Comparison of ENCODE assay signal across 8 mouse cellular contexts in genomic region chr4:155812665-155813181, GRCm38 (mm10). TPM values are rescaled to one million over a fixed set of nuclear protein-coding genes. Genes with fewer than 3 reads are reported as not detected.
DNase-seq lines count a peak whose midpoint lies in the region; ATAC-seq and TF ChIP-seq lines count a peak whose summit lies in the region.

No protein-coding gene starts in this region.

- peak overlapping the region; percentile 93 for H3K27ac ChIP-seq in embryonic facial prominence, embryonic 14.5 days (replicated peaks; ENCODE audit: low read depth, low read length)
- H3K27ac ChIP-seq in hindbrain, postnatal 0 days = peak overlapping the region; percentile 94
- peak overlapping the region; percentile 81 for H3K27ac ChIP-seq in lung, embryonic 16.5 days (ENCODE audit: low read length)

- H3K36me3 ChIP-seq in embryonic facial prominence, embryonic 14.5 days (ENCODE audit: control insufficient read depth, insufficient read depth, low read length) = peaks cover 77% of the 10 kb centered on the region
- peaks cover 57% of the 10 kb centered on the region for H3K36me3 ChIP-seq in hindbrain, postnatal 0 days (ENCODE audit: insufficient read depth, low read length)
- peaks cover 52% of the 10 kb centered on the region for H3K36me3 ChIP-seq in lung, embryonic 16.5 days (ENCODE audit: control insufficient read depth, insufficient read depth, low read length)
- peaks cover 14% of the 10 kb centered on the region for H3K36me3 ChIP-seq in splenic B cell, adult 2 months (ENCODE audit: control insufficient read depth, insufficient read depth, low read length, poor library complexity, severe bottlenecking)

- H3K4me3 ChIP-seq in embryonic facial prominence, embryonic 14.5 days (ENCODE audit: low read depth, low read length) = peak overlapping the region; percentile 100
- peak overlapping the region; percentile 99 for H3K4me3 ChIP-seq in hindbrain, postnatal 0 days (ENCODE audit: low read length)
- H3K4me3 ChIP-seq in lung, embryonic 16.5 days (ENCODE audit: low read length) = peak overlapping the region; percentile 93

- TF ChIP-seq CTCF in hindbrain, postnatal 0 days (IDR thresholded peaks at IDR 0.05; ENCODE audit: low read depth) = no peak

- H3K4me1 ChIP-seq in embryonic facial prominence, embryonic 14.5 days (ENCODE audit: control insufficient read depth, insufficient read depth, low read length) = peaks cover 14% of the 10 kb centered on the region
- H3K4me1 ChIP-seq in hindbrain, postnatal 0 days (ENCODE audit: insufficient read depth, low read length) = peaks cover 11% of the 10 kb centered on the region; the same call in 1 of the 2 replicates
- H3K4me1 ChIP-seq in lung, embryonic 16.5 days (replicated peaks; ENCODE audit: control insufficient read depth, insufficient read depth, low read length) = peaks cover 9% of the 10 kb centered on the region

- H3K9ac ChIP-seq in embryonic facial prominence, embryonic 14.5 days (ENCODE audit: low read depth, low read length) = peak overlapping the region; percentile 100
- H3K9ac ChIP-seq in hindbrain, postnatal 0 days (replicated peaks; ENCODE audit: low read length) = peak overlapping the region; percentile 99
- peak overlapping the region; percentile 99 for H3K9ac ChIP-seq in lung, embryonic 16.5 days (ENCODE audit: low read length)

- no peaks in the 10 kb centered on the region for H3K9me3 ChIP-seq in embryonic facial prominence, embryonic 14.5 days (ENCODE audit: control insufficient read depth, low read length)
- no peaks in the 10 kb centered on the region for H3K9me3 ChIP-seq in hindbrain, postnatal 0 days (ENCODE audit: low read length)
- no peaks in the 10 kb centered on the region for H3K9me3 ChIP-seq in lung, embryonic 16.5 days (ENCODE audit: control insufficient read depth, low read length)

- H3K4me2 ChIP-seq in embryonic facial prominence, embryonic 14.5 days (ENCODE audit: low read depth, low read length) = peak overlapping the region; percentile 78
- peak overlapping the region; percentile 84 for H3K4me2 ChIP-seq in hindbrain, postnatal 0 days (ENCODE audit: low read depth, low read length)
- H3K4me2 ChIP-seq in lung, embryonic 16.5 days (ENCODE audit: low read depth, low read length) = peak overlapping the region; percentile 74

- no peaks in the 10 kb centered on the region for H3K27me3 ChIP-seq in embryonic facial prominence, embryonic 14.5 days (replicated peaks; ENCODE audit: control insufficient read depth, insufficient read depth, low read length)
- no peaks in the 10 kb centered on the region for H3K27me3 ChIP-seq in hindbrain, postnatal 0 days (ENCODE audit: insufficient read depth, low read length)
- no peaks in the 10 kb centered on the region for H3K27me3 ChIP-seq in lung, embryonic 16.5 days (ENCODE audit: control insufficient read depth, insufficient read depth, low read depth, low read length)
- H3K27me3 ChIP-seq in splenic B cell, adult 2 months (ENCODE audit: control insufficient read depth, insufficient read depth, low read length, poor library complexity, severe bottlenecking) = no peaks in the 10 kb centered on the region

- DNase-seq in gastrocnemius, postnatal 10 days = peak; percentile 53
- no peak for DNase-seq in gastrocnemius, adult 8-10 months (ENCODE audit: low spot score in 2 of 2)
- peak; percentile 62 for DNase-seq in ES-CJ7 (ENCODE audit: low read depth, low spot score)
- peak; percentile 33 for DNase-seq in embryonic facial prominence, embryonic 14.5 days (ENCODE audit: low spot score)
- peak; percentile 61 for DNase-seq in hindbrain, postnatal 0 days (ENCODE audit: low spot score)
- DNase-seq in splenic B cell, adult 2 months (ENCODE audit: low read depth, low spot score) = peak; percentile 45
- DNase-seq in urinary bladder, postnatal 4 days (ENCODE audit: low spot score in 2 of 2) = no peak

- 1% methylated on average over 15 of the region's 49 CpGs for WGBS in embryonic facial prominence, embryonic 14.5 days
- WGBS in hindbrain, postnatal 0 days = 0% methylated on average over 49 of the region's 49 CpGs
- under 1% methylated on average over 42 of the region's 49 CpGs for WGBS in lung, embryonic 16.5 days

- ATAC-seq in embryonic facial prominence, embryonic 14.5 days (ENCODE audit: low read depth) = peak; percentile 15
- ATAC-seq in hindbrain, postnatal 0 days = peak; percentile 41
- ATAC-seq in lung, embryonic 16.5 days (ENCODE audit: low read depth) = peak; percentile 32

RNA-seq across cellular contexts. Expression of gene Ccnl2, which starts 0.4 kb away (rescaled TPM):
- total RNA-seq in gastrocnemius, postnatal 10 days (2021) = 10 to 100 TPM; 31.0 to 47.8 TPM
- 10 to 100 TPM; 11.6 to 19.5 (median 15.0) TPM for total RNA-seq in gastrocnemius, adult 8-10 months (2022)
- polyA plus RNA-seq in embryonic facial prominence, embryonic 14.5 days (2014; fragmentation: Nextera tagmentation; extraction: Ambion mirVana) = 163 and 175 TPM in 2 replicates
- total RNA-seq in hindbrain, postnatal 0 days (2014; rRNA removed) = 57.6 and 80.2 TPM in 2 replicates
- 82.6 and 90.6 TPM in 2 replicates for polyA plus RNA-seq in hindbrain, postnatal 0 days (2015; fragmentation: Nextera tagmentation; extraction: Ambion mirVana)
- 179 and 185 TPM in 2 replicates for polyA plus RNA-seq in lung, embryonic 16.5 days (2015; fragmentation: Nextera tagmentation; extraction: Ambion mirVana)

RNA-seq across cellular contexts. Expression of gene Mrpl20, which starts 10.0 kb away (rescaled TPM):
- 10 to 100 TPM; 56.6 to 58.0 TPM for total RNA-seq in gastrocnemius, postnatal 10 days (2021)
- 10 to 100 TPM; 46.2 to 50.5 (median 47.7) TPM for total RNA-seq in gastrocnemius, adult 8-10 months (2022)
- polyA plus RNA-seq in embryonic facial prominence, embryonic 14.5 days (2014; fragmentation: Nextera tagmentation; extraction: Ambion mirVana) = 199 and 219 TPM in 2 replicates
- 75.4 and 87.5 TPM in 2 replicates for total RNA-seq in hindbrain, postnatal 0 days (2014; rRNA removed)
- 303 and 310 TPM in 2 replicates for polyA plus RNA-seq in hindbrain, postnatal 0 days (2015; fragmentation: Nextera tagmentation; extraction: Ambion mirVana)
- polyA plus RNA-seq in lung, embryonic 16.5 days (2015; fragmentation: Nextera tagmentation; extraction: Ambion mirVana) = 177 and 194 TPM in 2 replicates

RNA-seq across cellular contexts. Expression of gene Aurkaip1, which starts 18.3 kb away (rescaled TPM):
- total RNA-seq in gastrocnemius, postnatal 10 days (2021) = 10 to 100 TPM; 85.0 to 93.2 TPM
- total RNA-seq in gastrocnemius, adult 8-10 months (2022) = 10 to 100 TPM; 73.1 to 83.9 (median 79.0) TPM
- polyA plus RNA-seq in embryonic facial prominence, embryonic 14.5 days (2014; fragmentation: Nextera tagmentation; extraction: Ambion mirVana) = 126 and 129 TPM in 2 replicates
- 110 and 143 TPM in 2 replicates for total RNA-seq in hindbrain, postnatal 0 days (2014; rRNA removed)
- polyA plus RNA-seq in hindbrain, postnatal 0 days (2015; fragmentation: Nextera tagmentation; extraction: Ambion mirVana) = 162 and 175 TPM in 2 replicates
- polyA plus RNA-seq in lung, embryonic 16.5 days (2015; fragmentation: Nextera tagmentation; extraction: Ambion mirVana) = 141 and 146 TPM in 2 replicates

RNA-seq across cellular contexts. Expression of gene Ankrd65, which starts 22.5 kb away (rescaled TPM):
- total RNA-seq in gastrocnemius, postnatal 10 days (2021) = not detected
- not detected for total RNA-seq in gastrocnemius, adult 8-10 months (2022)
- not detected in 2 replicates for polyA plus RNA-seq in embryonic facial prominence, embryonic 14.5 days (2014; fragmentation: Nextera tagmentation; extraction: Ambion mirVana)
- not detected in 2 replicates for total RNA-seq in hindbrain, postnatal 0 days (2014; rRNA removed)
- polyA plus RNA-seq in hindbrain, postnatal 0 days (2015; fragmentation: Nextera tagmentation; extraction: Ambion mirVana) = not detected in 2 replicates
- 0.69 and 1.0 TPM in 2 replicates for polyA plus RNA-seq in lung, embryonic 16.5 days (2015; fragmentation: Nextera tagmentation; extraction: Ambion mirVana)

RNA-seq across cellular contexts. Expression of gene Mxra8, which starts 26.8 kb away (rescaled TPM):
- total RNA-seq in gastrocnemius, postnatal 10 days (2021) = 100 to 1,000 TPM; 112 to 136 TPM
- total RNA-seq in gastrocnemius, adult 8-10 months (2022) = 10 to 100 TPM; 16.5 to 34.5 (median 24.9) TPM
- polyA plus RNA-seq in embryonic facial prominence, embryonic 14.5 days (2014; fragmentation: Nextera tagmentation; extraction: Ambion mirVana) = 138 and 142 TPM in 2 replicates
- total RNA-seq in hindbrain, postnatal 0 days (2014; rRNA removed) = 45.8 and 58.9 TPM in 2 replicates
- polyA plus RNA-seq in hindbrain, postnatal 0 days (2015; fragmentation: Nextera tagmentation; extraction: Ambion mirVana) = 39.4 and 41.6 TPM in 2 replicates
- polyA plus RNA-seq in lung, embryonic 16.5 days (2015; fragmentation: Nextera tagmentation; extraction: Ambion mirVana) = 246 and 255 TPM in 2 replicates

Comparison
In these comparisons a context has a peak if more than half of its experiments do, and no peak if none do; other contexts are left out.
1. DNase-seq: peak in gastrocnemius, postnatal 10 days (single experiment), ES-CJ7 (single experiment), embryonic facial prominence, embryonic 14.5 days (single experiment), hindbrain, postnatal 0 days (single experiment) and splenic B cell, adult 2 months (single experiment); none in gastrocnemius, adult 8-10 months (0 of 2) and urinary bladder, postnatal 4 days (0 of 2).
2. Peak in every context shown above with its lines, with median percentiles within 50 percentile points of each other: ATAC-seq, H3K27ac ChIP-seq, H3K4me2 ChIP-seq, H3K4me3 ChIP-seq and H3K9ac ChIP-seq.